Mouse (Mus musculus): ENCODE data around the gene Map3k5. TPM values are rescaled to one million over a fixed set of nuclear protein-coding genes. Genes with fewer than 3 reads are reported as not detected.

Map3k5 gene
- polyA plus RNA-seq, 1 experiment from 2014 or later = 1.4 TPM

DNA sequence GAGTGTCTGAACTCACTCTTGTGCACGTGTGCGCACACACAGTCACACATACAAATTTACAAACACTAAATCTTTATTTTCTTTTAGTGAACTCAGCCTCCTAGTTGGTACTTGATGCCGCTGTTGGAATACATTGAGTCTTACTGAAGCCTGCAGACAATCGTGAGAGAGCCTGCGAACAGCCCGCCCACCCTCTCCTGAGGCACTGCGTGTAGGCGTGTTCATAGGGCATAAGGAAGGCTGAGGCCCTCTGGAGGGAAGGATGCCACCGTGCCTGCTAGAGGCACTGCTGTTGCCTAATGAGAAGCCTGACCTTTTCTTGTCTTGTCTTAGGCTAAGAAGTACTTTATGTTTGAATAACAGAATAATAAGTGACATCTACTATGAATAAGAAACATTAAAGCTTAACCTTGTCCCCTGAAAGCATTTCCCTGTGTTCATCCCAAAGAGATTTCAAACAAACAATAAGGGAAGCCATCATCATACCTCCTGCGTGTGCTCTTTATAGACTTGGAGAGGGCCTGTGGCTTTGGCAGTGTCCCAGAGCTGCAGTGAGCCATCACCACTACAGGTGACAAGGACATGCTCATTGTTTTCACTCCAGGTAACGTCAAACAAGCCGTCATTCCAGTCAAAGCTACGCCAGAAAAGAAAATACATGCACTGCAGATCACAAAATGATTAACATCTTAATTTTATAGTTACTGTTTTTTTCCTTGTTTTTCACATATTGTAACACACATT lies 30.0 kb upstream of the Map3k5 start:
- Histone ChIP-seq H3K4me2 (ENCODE audit: low read depth) (no peak overlapping the region), H3K4me3 (ENCODE audit: low read depth, low read length) (no peak overlapping the region), H3K36me3 (ENCODE audit: control insufficient read depth, insufficient read depth, low read length) (no peaks in the 10 kb centered on the region; the same call in 1 of the 2 replicates), H3K27me3 (ENCODE audit: control insufficient read depth, insufficient read depth, low read length) (no peaks in the 10 kb centered on the region), H3K9ac (ENCODE audit: low read length) (no peak overlapping the region), H3K27ac (ENCODE audit: low read depth, low read length) (no peak overlapping the region), H3K4me1 (ENCODE audit: control insufficient read depth, insufficient read depth, low read length) (no peaks in the 10 kb centered on the region), H3K9me3 (ENCODE audit: control insufficient read depth, low read length) (no peaks in the 10 kb centered on the region)
- WGBS = 87% methylated on average over 13 of the region's 13 CpGs
- DNase-seq (ENCODE audit: low spot score) = no peak
- ATAC-seq (ENCODE audit: insufficient read depth, low FRiP score, low TSS enrichment) = no peak

DNA sequence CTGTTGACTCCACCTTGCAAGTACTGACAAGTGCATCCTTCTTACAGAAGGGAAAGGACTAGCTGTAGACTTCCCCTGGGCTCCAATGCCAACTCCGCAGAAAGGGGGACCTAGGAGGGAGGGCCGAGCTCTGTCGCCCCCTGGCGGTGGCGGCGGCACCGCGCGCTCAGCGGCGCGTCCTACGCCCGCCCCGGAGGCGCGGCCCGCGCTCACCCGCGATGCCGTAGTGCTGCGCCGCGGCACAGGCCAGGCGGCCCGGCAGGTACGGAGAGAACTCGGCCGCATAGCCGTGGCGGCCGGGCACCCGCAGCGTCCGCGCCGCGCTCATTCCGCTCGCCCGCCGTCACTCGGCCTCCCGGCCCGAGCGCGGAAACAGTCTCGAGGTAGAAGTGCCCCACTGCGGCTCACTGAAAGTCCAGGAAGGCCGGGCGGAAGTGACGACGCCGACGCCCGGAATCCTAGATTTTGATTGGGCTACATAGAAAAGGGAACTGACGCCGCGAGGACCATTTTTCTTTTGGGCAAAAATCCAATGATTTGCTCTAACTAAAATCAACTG lies 26.9 kb upstream of the Map3k5 start, which contains the start of gene Pex7:
TSS of gene Pex7 (minus strand) at position 444 of the 559 bp plus-strand sequence.
- H3K4me1 ChIP-seq (ENCODE audit: control insufficient read depth, insufficient read depth, low read length) = no peaks in the 10 kb centered on the region
- H3K4me3 ChIP-seq (ENCODE audit: low read depth, low read length) = peak within 1 kb of the TSS; percentile 70
- WGBS = under 1% methylated on average over 59 of the region's 60 CpGs
- no peaks in the 10 kb centered on the region for H3K9me3 ChIP-seq (ENCODE audit: control insufficient read depth, low read length)
- ATAC-seq (ENCODE audit: insufficient read depth, low FRiP score, low TSS enrichment) (peak; percentile 98), DNase-seq (ENCODE audit: low spot score) (peak; percentile 94)
- H3K9ac ChIP-seq (ENCODE audit: low read length) = peak within 1 kb of the TSS; percentile 91
- peak within 1 kb of the TSS; percentile 26 for H3K4me2 ChIP-seq (ENCODE audit: low read depth)
- H3K27me3 ChIP-seq (ENCODE audit: control insufficient read depth, insufficient read depth, low read length) = no peaks in the 10 kb centered on the region
- H3K36me3 ChIP-seq (ENCODE audit: control insufficient read depth, insufficient read depth, low read length) = no peaks in the 10 kb centered on the region
- H3K27ac ChIP-seq (ENCODE audit: low read depth, low read length) = peak within 1 kb of the TSS; percentile 91

DNA sequence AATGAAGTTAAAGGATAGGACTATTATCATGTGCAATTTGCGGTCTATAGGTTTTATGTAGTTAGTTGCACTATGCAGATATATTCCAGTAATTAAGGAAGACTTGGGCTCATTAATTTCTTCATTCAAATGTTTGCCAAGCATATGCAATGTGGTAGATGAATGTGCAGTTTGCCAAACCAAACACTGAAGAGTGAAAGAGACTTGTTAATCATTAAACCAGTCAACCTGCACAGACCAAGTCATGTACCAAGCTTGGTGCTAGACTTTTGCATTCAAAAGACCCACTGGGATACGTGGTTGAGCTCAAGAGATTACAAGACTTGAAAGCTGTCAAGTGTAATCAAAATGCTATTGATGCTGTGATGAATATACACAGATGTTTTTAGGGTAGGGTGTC lies 26.2 kb upstream of the Map3k5 start:
- 77% methylated on average over 2 of the region's 2 CpGs for WGBS
- Histone ChIP-seq H3K27me3 (ENCODE audit: control insufficient read depth, insufficient read depth, low read length) (no peaks in the 10 kb centered on the region), H3K27ac (ENCODE audit: low read depth, low read length) (no peak overlapping the region), H3K9me3 (ENCODE audit: control insufficient read depth, low read length) (no peaks in the 10 kb centered on the region), H3K36me3 (ENCODE audit: control insufficient read depth, insufficient read depth, low read length) (no peaks in the 10 kb centered on the region), H3K9ac (ENCODE audit: low read length) (no peak overlapping the region), H3K4me1 (ENCODE audit: control insufficient read depth, insufficient read depth, low read length) (no peaks in the 10 kb centered on the region), H3K4me2 (ENCODE audit: low read depth) (no peak overlapping the region), H3K4me3 (ENCODE audit: low read depth, low read length) (no peak overlapping the region)
- no peak for ATAC-seq (ENCODE audit: insufficient read depth, low FRiP score, low TSS enrichment)
- DNase-seq (ENCODE audit: low spot score) = no peak

DNA sequence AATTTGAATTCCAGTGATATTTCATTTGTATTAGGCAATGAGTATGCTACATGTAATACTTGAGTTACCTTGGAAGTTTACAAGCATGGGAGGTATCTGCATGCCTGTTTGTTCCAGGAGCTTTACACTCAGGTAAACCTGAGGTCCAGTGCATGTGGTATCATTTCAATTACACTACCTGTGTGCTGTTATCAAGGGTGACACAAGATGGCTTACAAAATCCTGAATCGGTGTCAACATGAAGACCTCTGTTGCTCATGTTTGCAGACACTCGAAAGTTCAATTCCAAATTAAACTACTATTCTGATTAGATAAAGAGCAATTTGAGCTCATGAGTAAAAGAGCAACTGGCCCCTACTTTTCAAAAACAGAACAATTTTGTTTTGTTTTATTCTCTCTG lies 23.8 kb upstream of the Map3k5 start:
- Histone ChIP-seq H3K27ac (ENCODE audit: low read depth, low read length) (no peak overlapping the region), H3K36me3 (ENCODE audit: control insufficient read depth, insufficient read depth, low read length) (no peaks in the 10 kb centered on the region), H3K4me1 (ENCODE audit: control insufficient read depth, insufficient read depth, low read length) (no peaks in the 10 kb centered on the region), H3K9me3 (ENCODE audit: control insufficient read depth, low read length) (no peaks in the 10 kb centered on the region), H3K4me3 (ENCODE audit: low read depth, low read length) (no peak overlapping the region), H3K27me3 (ENCODE audit: control insufficient read depth, insufficient read depth, low read length) (no peaks in the 10 kb centered on the region), H3K9ac (ENCODE audit: low read length) (no peak overlapping the region), H3K4me2 (ENCODE audit: low read depth) (no peak overlapping the region)
- DNase-seq (ENCODE audit: low spot score) = no peak
- WGBS = 82% methylated on average over 2 of the region's 2 CpGs
- no peak for ATAC-seq (ENCODE audit: insufficient read depth, low FRiP score, low TSS enrichment)

DNA sequence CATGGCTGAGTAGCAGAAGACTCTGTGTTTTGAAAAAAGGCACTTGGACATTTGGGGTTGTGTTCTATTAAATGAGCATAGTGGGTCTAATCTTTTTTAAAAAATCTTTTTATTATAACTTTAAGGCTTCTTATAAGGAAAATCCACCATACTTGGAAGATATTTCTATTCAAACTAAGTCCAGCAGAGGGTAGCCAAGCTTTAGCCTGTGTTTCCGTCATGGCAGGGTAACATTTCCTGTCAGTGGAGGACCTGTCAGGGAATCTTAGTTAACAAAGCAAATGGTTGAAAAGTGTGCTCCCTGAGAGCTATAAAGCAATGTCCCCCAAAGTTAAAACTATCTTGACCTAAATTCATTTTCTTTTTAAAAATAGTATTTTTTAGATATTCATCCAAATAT lies 22.7 kb upstream of the Map3k5 start:
- ATAC-seq (ENCODE audit: insufficient read depth, low FRiP score, low TSS enrichment) (no peak), DNase-seq (ENCODE audit: low spot score) (no peak)
- Histone ChIP-seq H3K36me3 (ENCODE audit: control insufficient read depth, insufficient read depth, low read length) (no peaks in the 10 kb centered on the region), H3K27ac (ENCODE audit: low read depth, low read length) (no peak overlapping the region), H3K4me1 (ENCODE audit: control insufficient read depth, insufficient read depth, low read length) (no peaks in the 10 kb centered on the region), H3K4me2 (ENCODE audit: low read depth) (no peak overlapping the region), H3K9ac (ENCODE audit: low read length) (no peak overlapping the region), H3K9me3 (ENCODE audit: control insufficient read depth, low read length) (no peaks in the 10 kb centered on the region), H3K4me3 (ENCODE audit: low read depth, low read length) (no peak overlapping the region), H3K27me3 (ENCODE audit: control insufficient read depth, insufficient read depth, low read length) (no peaks in the 10 kb centered on the region)
- WGBS = 35% methylated on average over 1 of the region's 1 CpGs

DNA sequence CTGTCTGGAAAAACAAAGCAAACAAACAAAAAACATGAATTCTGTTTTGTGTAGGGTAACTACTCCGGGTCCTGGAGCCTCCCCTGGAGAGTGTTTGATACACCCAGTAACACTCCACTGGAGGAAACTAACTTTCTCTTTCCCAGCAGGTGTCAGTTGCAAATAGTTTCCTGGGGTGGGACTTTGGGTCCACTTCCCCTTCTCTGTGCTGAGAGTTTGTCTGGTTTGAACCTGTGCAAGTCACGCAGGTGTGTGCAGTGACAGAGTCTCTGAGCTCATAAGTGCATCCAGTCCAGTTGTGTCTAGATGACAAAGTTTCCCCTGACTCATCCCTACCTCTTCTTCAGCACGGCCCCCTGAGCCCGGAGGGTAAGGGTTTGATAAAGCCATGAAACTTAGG lies 20.5 kb upstream of the Map3k5 start:
- no peaks in the 10 kb centered on the region for H3K4me1 ChIP-seq (ENCODE audit: control insufficient read depth, insufficient read depth, low read length)

DNA sequence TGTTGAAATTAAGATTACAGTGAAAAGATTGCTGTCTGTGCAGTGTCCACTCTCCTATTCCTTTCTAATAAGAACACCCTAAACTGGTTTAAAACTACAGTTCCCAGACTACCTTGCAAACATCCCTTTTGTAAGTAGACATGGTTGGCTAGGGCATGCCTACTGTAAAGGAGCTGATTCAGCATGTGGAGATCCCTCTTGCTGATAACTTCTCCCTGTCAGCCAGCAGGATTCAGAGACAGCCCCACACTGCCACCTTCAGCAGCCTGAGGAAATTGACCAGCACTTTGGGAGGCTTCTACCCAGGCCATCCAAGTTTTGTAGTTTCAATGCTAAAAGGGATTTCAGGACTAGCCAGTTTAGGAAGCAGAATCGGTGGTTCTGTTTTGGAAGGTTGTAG lies 19.0 kb upstream of the Map3k5 start:
- no peak overlapping the region for H3K9ac ChIP-seq (ENCODE audit: low read length)
- ATAC-seq (ENCODE audit: insufficient read depth, low FRiP score, low TSS enrichment) (no peak), DNase-seq (ENCODE audit: low spot score) (peak; percentile 23)
- H3K4me3 ChIP-seq (ENCODE audit: low read depth, low read length) = no peak overlapping the region
- H3K36me3 ChIP-seq (ENCODE audit: control insufficient read depth, insufficient read depth, low read length) = no peaks in the 10 kb centered on the region
- H3K27me3 ChIP-seq (ENCODE audit: control insufficient read depth, insufficient read depth, low read length) = no peaks in the 10 kb centered on the region
- no peak overlapping the region for H3K27ac ChIP-seq (ENCODE audit: low read depth, low read length)
- no peaks in the 10 kb centered on the region for H3K9me3 ChIP-seq (ENCODE audit: control insufficient read depth, low read length)
- 58% methylated on average over 1 of the region's 1 CpGs for WGBS
- no peaks in the 10 kb centered on the region for H3K4me1 ChIP-seq (ENCODE audit: control insufficient read depth, insufficient read depth, low read length)
- H3K4me2 ChIP-seq (ENCODE audit: low read depth) = no peak overlapping the region

More for the DNA sequence above, 20.5 kb upstream of the Map3k5 start:
- H3K9ac ChIP-seq (ENCODE audit: low read length) = no peak overlapping the region
- H3K4me3 ChIP-seq (ENCODE audit: low read depth, low read length) = no peak overlapping the region
- WGBS = 81% methylated on average over 4 of the region's 4 CpGs
- no peaks in the 10 kb centered on the region for H3K27me3 ChIP-seq (ENCODE audit: control insufficient read depth, insufficient read depth, low read length)
- no peak for ATAC-seq (ENCODE audit: insufficient read depth, low FRiP score, low TSS enrichment)
- H3K27ac ChIP-seq (ENCODE audit: low read depth, low read length) = no peak overlapping the region
- DNase-seq (ENCODE audit: low spot score) = no peak
- no peaks in the 10 kb centered on the region for H3K9me3 ChIP-seq (ENCODE audit: control insufficient read depth, low read length)
- no peaks in the 10 kb centered on the region for H3K36me3 ChIP-seq (ENCODE audit: control insufficient read depth, insufficient read depth, low read length)
- no peak overlapping the region for H3K4me2 ChIP-seq (ENCODE audit: low read depth)

DNA sequence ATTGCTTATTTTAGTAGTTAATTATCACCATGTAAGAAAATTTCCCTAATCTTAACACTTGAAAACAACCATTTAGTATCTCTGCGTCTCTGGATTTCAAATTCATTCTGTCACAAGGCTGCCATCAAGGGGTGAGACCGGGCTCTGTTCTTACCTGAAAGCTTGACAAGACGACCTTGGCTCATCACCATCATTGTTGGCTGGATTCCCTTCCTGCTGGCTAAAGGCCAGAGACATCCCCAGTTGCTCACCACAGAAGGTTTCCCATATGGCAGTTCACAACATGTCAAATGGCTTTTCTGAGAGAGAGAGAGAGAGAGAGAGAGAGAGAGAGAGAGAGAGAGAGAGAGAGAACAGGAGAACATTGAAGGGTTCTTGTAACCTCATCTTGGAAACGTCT lies 11.9 kb upstream of the Map3k5 start:
- Histone ChIP-seq H3K4me3 (ENCODE audit: low read depth, low read length) (no peak overlapping the region), H3K4me1 (ENCODE audit: control insufficient read depth, insufficient read depth, low read length) (no peaks in the 10 kb centered on the region), H3K36me3 (ENCODE audit: control insufficient read depth, insufficient read depth, low read length) (no peaks in the 10 kb centered on the region), H3K9ac (ENCODE audit: low read length) (no peak overlapping the region), H3K27me3 (ENCODE audit: control insufficient read depth, insufficient read depth, low read length) (no peaks in the 10 kb centered on the region), H3K27ac (ENCODE audit: low read depth, low read length) (no peak overlapping the region), H3K4me2 (ENCODE audit: low read depth) (no peak overlapping the region), H3K9me3 (ENCODE audit: control insufficient read depth, low read length) (no peaks in the 10 kb centered on the region)
- WGBS = 81% methylated on average over 4 of the region's 4 CpGs
- DNase-seq (ENCODE audit: low spot score) = no peak
- ATAC-seq (ENCODE audit: insufficient read depth, low FRiP score, low TSS enrichment) = no peak

DNA sequence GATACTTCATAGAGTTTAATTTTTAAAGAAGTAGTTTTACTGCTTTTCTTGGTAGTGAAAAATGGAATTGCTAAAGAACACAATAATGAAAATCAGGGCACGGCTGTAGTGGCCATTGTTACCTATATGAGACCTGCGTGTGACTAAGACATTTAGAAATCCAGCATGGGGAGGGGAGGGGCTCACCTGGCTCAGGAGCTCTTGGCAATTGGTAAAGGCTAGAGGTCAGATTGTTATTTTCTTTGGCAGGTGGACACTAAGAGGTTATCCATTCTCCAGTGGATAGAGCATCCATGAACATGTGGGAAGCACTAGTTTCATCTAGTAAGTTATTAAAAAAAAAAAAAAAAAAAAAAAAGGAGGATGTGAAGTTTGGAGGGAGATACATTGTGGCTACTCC lies 10.0 kb upstream of the Map3k5 start:
- Histone ChIP-seq H3K27ac (ENCODE audit: low read depth, low read length) (no peak overlapping the region), H3K9ac (ENCODE audit: low read length) (no peak overlapping the region), H3K27me3 (ENCODE audit: control insufficient read depth, insufficient read depth, low read length) (no peaks in the 10 kb centered on the region), H3K4me3 (ENCODE audit: low read depth, low read length) (no peak overlapping the region), H3K36me3 (ENCODE audit: control insufficient read depth, insufficient read depth, low read length) (no peaks in the 10 kb centered on the region), H3K4me1 (ENCODE audit: control insufficient read depth, insufficient read depth, low read length) (no peaks in the 10 kb centered on the region), H3K9me3 (ENCODE audit: control insufficient read depth, low read length) (no peaks in the 10 kb centered on the region), H3K4me2 (ENCODE audit: low read depth) (no peak overlapping the region)
- 76% methylated on average over 2 of the region's 2 CpGs for WGBS
- ATAC-seq (ENCODE audit: insufficient read depth, low FRiP score, low TSS enrichment) (no peak), DNase-seq (ENCODE audit: low spot score) (no peak)

All from neural tube, embryonic 11.5 days (tissue).